Mouse (Mus musculus) ES-Bruce4 (cell line): ENCODE measurements around the gene Pakap.
A peak's percentile ranks its signal among the peaks of the same experiment; 100 is the strongest.

Experiments
- CTCF ChIP-seq: IDR thresholded peaks from one replicate; pipeline ENCODE4 v1.8.1; 2011; ENCODE audit warnings: low read depth, low read length
- POLR2A ChIP-seq: IDR thresholded peaks from one replicate; pipeline ENCODE4 v1.8.1; 2011; ENCODE audit warnings: low read length; ENCODE audit not compliant: insufficient read depth

DNA sequence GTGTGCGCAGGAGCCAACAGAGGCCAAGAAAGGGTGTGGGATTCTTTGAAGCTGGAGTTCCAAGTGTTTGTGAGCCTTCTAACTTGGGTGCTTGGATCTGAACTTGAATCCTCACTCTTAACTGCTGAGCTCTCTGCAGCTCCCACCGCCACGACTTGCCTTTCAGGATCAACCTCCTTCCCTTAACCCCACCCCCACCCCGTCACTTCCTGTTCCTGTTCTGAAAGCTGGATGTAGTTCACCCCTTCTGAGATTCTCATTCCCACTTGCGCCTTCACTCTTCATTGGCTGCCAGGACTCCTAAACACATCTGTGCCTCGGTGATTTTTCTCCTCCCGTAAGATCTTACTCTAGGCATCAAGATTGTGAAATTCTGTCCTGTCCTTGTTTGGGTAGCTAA lies 106.4 kb downstream of the Pakap start:
- TF ChIP-seq CTCF, result no peak
- peak; percentile 68 for TF ChIP-seq POLR2A
